Mouse (Mus musculus) hindbrain, embryonic 13.5 days (tissue): ENCODE measurements around the gene Alppl2. TPM values are rescaled to one million over a fixed set of nuclear protein-coding genes. Genes with fewer than 3 reads are reported as not detected.

ENCODE experiments used
- ATAC-seq: fragments of 200-750 bp; cut with Nextera tagmentation; 2 replicates; pipeline ENCODE4 v1.8.0; 2017; ENCODE audit warnings: moderate TSS enrichment; ENCODE audit not compliant: low FRiP score
- H3K27ac ChIP-seq: fragments of 300-500 bp; sonication (generic); 2 replicates; pipeline ENCODE4 v1.5.1; 2015; ENCODE audit warnings: inconsistent platforms, mild to moderate bottlenecking, moderate library complexity
- H3K27me3 ChIP-seq: fragments of 300-500 bp; sonication (generic); 2 replicates; pipeline ENCODE4 v1.6.1; 2015; ENCODE audit warnings: mild to moderate bottlenecking, inconsistent platforms
- H3K36me3 ChIP-seq: fragments of 300-500 bp; sonication (generic); 2 replicates; pipeline ENCODE4 v1.6.1; 2015; ENCODE audit warnings: mild to moderate bottlenecking, inconsistent platforms
- H3K4me1 ChIP-seq: fragments of 300-500 bp; sonication (generic); replicated peaks from 2 replicates; pipeline ENCODE4 v1.6.1; 2015; ENCODE audit warnings: inconsistent platforms
- H3K4me2 ChIP-seq: fragments of 300-500 bp; sonication (generic); 2 replicates; pipeline ENCODE4 v1.6.1; 2015; ENCODE audit warnings: inconsistent platforms, mild to moderate bottlenecking, moderate library complexity
- H3K4me3 ChIP-seq: fragments of 300-500 bp; sonication (generic); 2 replicates; pipeline ENCODE4 v1.5.1; 2015; ENCODE audit warnings: mild to moderate bottlenecking, inconsistent platforms
- H3K9ac ChIP-seq: fragments of 300-500 bp; sonication (generic); 2 replicates; pipeline ENCODE4 v1.6.1; 2015; ENCODE audit warnings: mild to moderate bottlenecking, inconsistent platforms
- H3K9me3 ChIP-seq: fragments of 300-500 bp; sonication (generic); 2 replicates; pipeline ENCODE4 v1.6.1; 2016; ENCODE audit warnings: inconsistent platforms
- WGBS: fragments of 180-500 bp; shearing (Covaris S2); methylation state at CpG from one replicate; pipeline ENCODE4 v1.1.7; 2015; 5-methylcytosine and 5-hydroxymethylcytosine counted together
- polyA plus RNA-seq: library from polyadenylated mRNA; unstranded; fragments of >200 nt; fragmentation: Nextera tagmentation; extraction: Ambion mirVana; gene quantifications from 2 replicates; pipeline ENCODE4 v1.2.1, GENCODE M21; 2015

Alppl2 gene
- polyA plus RNA-seq, 1 experiment from 2014 or later: not detected

GRCm38 (mm10) chr1:87041119-87041518 is 48.6 kb downstream of the Alppl2 start:
- H3K36me3 ChIP-seq: peaks cover 20% of the 10 kb centered on the region
- no peak overlapping the region for H3K9ac ChIP-seq
- H3K27ac ChIP-seq: no peak overlapping the region
- no peaks in the 10 kb centered on the region for H3K9me3 ChIP-seq
- H3K4me2 ChIP-seq: no peak overlapping the region
- no peak overlapping the region for H3K4me3 ChIP-seq
- H3K27me3 ChIP-seq: no peaks in the 10 kb centered on the region
- ATAC-seq: peak; percentile 49; the same call in 1 of the 2 replicates
- peaks cover 5% of the 10 kb centered on the region for H3K4me1 ChIP-seq
- 21% methylated on average over 3 of the region's 3 CpGs for WGBS

GRCm38 (mm10) chr1:87038477-87039070 is 51.2 kb downstream of the Alppl2 start:
- Histone ChIP-seq H3K4me2 (no peak overlapping the region), H3K27ac (no peak overlapping the region), H3K4me3 (no peak overlapping the region), H3K27me3 (no peaks in the 10 kb centered on the region), H3K9ac (no peak overlapping the region), H3K4me1 (peaks cover 23% of the 10 kb centered on the region), H3K36me3 (no peaks in the 10 kb centered on the region), H3K9me3 (no peaks in the 10 kb centered on the region)
- 96% methylated on average over 2 of the region's 2 CpGs for WGBS
- ATAC-seq: no peak

Other genes with a start within 250 kb of the Alppl2 start
- gene Alpi, start 11.7 kb upstream of the Alppl2 start, polyA plus RNA-seq: not detected in 2 replicates
- not detected in 2 replicates for gene Akp3, start 35.0 kb upstream of the Alppl2 start, polyA plus RNA-seq
- 33.1 and 35.5 TPM in 2 replicates for gene Ecel1, start 66.6 kb upstream of the Alppl2 start, polyA plus RNA-seq
- 6.8 and 9.0 TPM in 2 replicates for gene Prss56, start 93.4 kb upstream of the Alppl2 start, polyA plus RNA-seq
- gene Chrnd, start 100.7 kb upstream of the Alppl2 start, polyA plus RNA-seq: 0.05 TPM in 1 of 2 replicates, not detected in the other
- gene Chrng, start 114.7 kb upstream of the Alppl2 start, polyA plus RNA-seq: 0.35 and 0.58 TPM in 2 replicates
- gene Eif4e2, start 124.0 kb upstream of the Alppl2 start, polyA plus RNA-seq: 105 and 106 TPM in 2 replicates
- gene Efhd1, start 174.4 kb upstream of the Alppl2 start, polyA plus RNA-seq: 1.3 and 1.5 TPM in 2 replicates
- gene Gigyf2, start 237.1 kb upstream of the Alppl2 start, polyA plus RNA-seq: 75.2 and 79.7 TPM in 2 replicates